Mouse (Mus musculus) urinary bladder, postnatal 10 days (tissue): ENCODE data around the gene 1700025F22Rik.
"Not testable (repeated sequence)": the region's sequence is repeated elsewhere in the genome, so short reads cannot be mapped to it uniquely, and the experiment has no call there.

ENCODE experiments used
- DNase-seq: peaks from one replicate; pipeline ENCODE4 v3.0.0; 2022; ENCODE audit warnings: low spot score

The 1700025F22Rik gene

GRCm38 (mm10) chr19:11165172-11165571 lies at the start of gene 1700025F22Rik:
TSS of gene 1700025F22Rik (minus strand) at chr19:11165320.
- no peak for DNase-seq

- DNase-seq: no peak
These were observed 31.4 kb upstream of the 1700025F22Rik start, which contains the start of gene Ms4a13 for GRCm38 (mm10) chr19:11196546-11196945. TSS of gene Ms4a13 (minus strand) at chr19:11196737.

- no peak for DNase-seq
These were observed 27.4 kb upstream of the 1700025F22Rik start for GRCm38 (mm10) chr19:11192552-11192951.

GRCm38 (mm10) chr19:11184121-11184520 lies 19.0 kb upstream of the 1700025F22Rik start:
- no peak for DNase-seq

- DNase-seq: no peak
These were observed 12.3 kb upstream of the 1700025F22Rik start for GRCm38 (mm10) chr19:11177464-11177863.

GRCm38 (mm10) chr19:11157890-11158289 lies 7.2 kb downstream of the 1700025F22Rik start:
- DNase-seq: not testable (repeated sequence)

GRCm38 (mm10) chr19:11135336-11135735 lies 29.8 kb downstream of the 1700025F22Rik start:
- DNase-seq: no peak

- no peak for DNase-seq
These were observed 30.3 kb downstream of the 1700025F22Rik start for GRCm38 (mm10) chr19:11134852-11135251.

GRCm38 (mm10) chr19:11130776-11131175 lies 34.3 kb downstream of the 1700025F22Rik start, which contains the start of gene 1700017D01Rik:
TSS of gene 1700017D01Rik (minus strand) at chr19:11130876.
- not testable (repeated sequence) for DNase-seq

GRCm38 (mm10) chr19:11129702-11130101 lies 35.4 kb downstream of the 1700025F22Rik start:
- no peak for DNase-seq

GRCm38 (mm10) chr19:11121016-11121420 lies 44.1 kb downstream of the 1700025F22Rik start:
- DNase-seq: not testable (repeated sequence)

- DNase-seq: no peak
These were observed 45.8 kb downstream of the 1700025F22Rik start for GRCm38 (mm10) chr19:11119338-11119737.

- no peak for DNase-seq
These were observed 57.4 kb downstream of the 1700025F22Rik start for GRCm38 (mm10) chr19:11107746-11108145.

GRCm38 (mm10) chr19:11101880-11102279 lies 63.2 kb downstream of the 1700025F22Rik start:
- DNase-seq: no peak

- DNase-seq: no peak
These were observed 66.7 kb downstream of the 1700025F22Rik start for GRCm38 (mm10) chr19:11098401-11098800.

GRCm38 (mm10) chr19:11092131-11092530 lies 73.0 kb downstream of the 1700025F22Rik start:
- not testable (repeated sequence) for DNase-seq
